Mouse (Mus musculus): ENCODE results near the gene Gcnt2.

DNA sequence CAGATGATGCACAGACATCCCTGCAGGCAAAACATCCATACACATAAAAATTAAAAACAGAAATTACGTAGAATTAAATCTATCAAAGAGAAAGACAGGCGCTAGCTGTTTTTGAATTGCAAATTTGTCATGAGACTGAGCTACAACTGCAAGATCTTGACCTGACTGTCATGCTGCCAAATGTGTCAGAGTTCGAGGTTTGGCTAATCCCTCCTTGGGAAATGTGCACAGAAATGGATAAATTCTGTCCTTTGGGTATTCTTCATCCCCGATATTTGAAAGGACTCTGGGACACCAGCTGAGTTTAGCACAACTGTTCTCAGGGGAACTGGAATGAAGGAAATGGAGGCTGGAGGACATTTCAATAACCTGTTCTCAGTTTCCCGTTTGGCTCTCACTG is 41.7 kb downstream of the Gcnt2 start:
- TF ChIP-seq CTCF (IDR thresholded peaks at IDR 0.05; ENCODE audit: low read depth) = no peak
- no peak for TF ChIP-seq EP300 (IDR thresholded peaks at IDR 0.05; ENCODE audit: low read depth)
